Mouse (Mus musculus): ENCODE data around the gene Taok1.
A peak's percentile ranks its signal among the peaks of the same experiment; 100 is the strongest.

The Taok1 gene

DNA sequence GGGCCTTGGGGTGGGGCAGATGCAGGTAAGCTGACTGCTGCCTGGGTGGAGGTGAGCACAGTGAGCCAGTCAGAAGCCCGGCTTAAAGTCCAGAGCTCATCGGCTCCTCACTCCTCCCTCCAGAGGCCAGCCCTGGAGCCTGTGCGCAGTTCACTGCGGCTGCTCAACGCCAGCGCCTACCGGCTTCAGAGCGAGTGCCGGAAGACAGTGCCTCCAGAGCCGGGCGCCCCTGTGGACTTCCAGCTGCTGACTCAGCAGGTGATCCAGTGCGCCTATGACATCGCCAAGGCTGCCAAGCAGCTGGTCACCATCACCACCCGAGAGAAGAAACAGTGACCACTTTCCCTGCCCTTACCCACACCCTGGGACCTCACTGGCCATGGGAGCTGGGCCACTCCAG, 101.3 kb downstream of the Taok1 start:
- H3K36me3 ChIP-seq (ENCODE audit: control insufficient read depth, insufficient read depth, low read length, poor library complexity, severe bottlenecking): peaks cover 2% of the 10 kb centered on the region
- no peaks in the 10 kb centered on the region for H3K27me3 ChIP-seq (ENCODE audit: control insufficient read depth, insufficient read depth, low read length, poor library complexity, severe bottlenecking)
- no peak for DNase-seq (ENCODE audit: low read depth, low spot score)

DNA sequence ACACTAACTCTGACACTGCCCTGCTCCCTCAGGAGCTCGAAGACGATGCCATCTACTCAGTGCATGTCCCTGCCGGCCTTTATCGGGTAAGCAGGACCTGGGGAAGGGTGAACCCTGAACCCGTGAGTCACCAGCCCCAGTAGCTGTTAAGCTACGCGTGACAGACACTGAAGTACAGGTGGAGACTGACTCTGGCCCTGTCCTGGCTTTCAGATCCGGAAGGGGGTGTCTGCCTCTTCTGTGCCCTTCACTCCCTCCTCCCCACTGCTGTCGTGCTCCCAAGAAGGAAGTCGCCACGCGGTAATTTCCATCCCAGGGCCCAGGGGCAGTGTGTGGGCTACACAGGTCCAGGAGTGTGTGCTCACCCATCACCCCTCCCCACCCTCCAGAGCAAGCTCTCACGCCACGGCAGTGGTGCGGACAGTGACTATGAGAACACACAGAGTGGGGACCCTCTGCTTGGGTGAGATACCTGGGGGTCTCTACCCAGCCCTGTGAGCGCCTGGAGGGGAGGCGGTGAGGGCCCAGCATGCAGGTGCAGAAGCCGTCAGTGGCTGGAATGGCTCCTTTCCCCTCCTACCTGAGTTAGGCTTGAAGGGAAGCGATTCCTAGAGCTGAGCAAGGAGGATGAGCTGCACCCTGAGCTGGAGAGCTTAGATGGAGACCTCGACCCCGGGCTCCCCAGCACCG, 102.2 kb downstream of the Taok1 start:
- no peak for DNase-seq (ENCODE audit: low read depth, low spot score)
- Histone ChIP-seq H3K27me3 (ENCODE audit: control insufficient read depth, insufficient read depth, low read length, poor library complexity, severe bottlenecking) (no peaks in the 10 kb centered on the region), H3K36me3 (ENCODE audit: control insufficient read depth, insufficient read depth, low read length, poor library complexity, severe bottlenecking) (peaks cover 2% of the 10 kb centered on the region)

DNA sequence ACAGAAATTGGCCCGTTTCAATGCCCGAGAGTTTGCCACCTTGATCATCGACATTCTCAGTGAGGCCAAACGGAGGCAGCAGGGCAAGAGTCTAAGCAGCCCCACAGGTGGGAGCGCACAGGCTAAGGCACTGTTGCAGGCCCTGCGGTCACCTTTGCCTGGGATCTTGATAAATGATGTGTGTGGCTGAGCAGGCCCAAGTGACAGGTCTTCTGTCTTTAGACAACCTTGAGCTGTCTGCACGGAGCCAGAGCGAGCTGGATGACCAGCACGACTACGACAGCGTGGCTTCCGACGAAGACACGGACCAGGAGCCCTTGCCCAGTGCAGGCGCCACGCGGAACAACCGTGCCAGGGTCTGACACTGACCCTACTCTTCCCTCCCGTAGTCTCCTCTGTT, 103.2 kb downstream of the Taok1 start:
- Histone ChIP-seq H3K36me3 (ENCODE audit: control insufficient read depth, insufficient read depth, low read length, poor library complexity, severe bottlenecking) (peaks cover 2% of the 10 kb centered on the region), H3K27me3 (ENCODE audit: control insufficient read depth, insufficient read depth, low read length, poor library complexity, severe bottlenecking) (no peaks in the 10 kb centered on the region)
- DNase-seq (ENCODE audit: low read depth, low spot score): no peak

DNA sequence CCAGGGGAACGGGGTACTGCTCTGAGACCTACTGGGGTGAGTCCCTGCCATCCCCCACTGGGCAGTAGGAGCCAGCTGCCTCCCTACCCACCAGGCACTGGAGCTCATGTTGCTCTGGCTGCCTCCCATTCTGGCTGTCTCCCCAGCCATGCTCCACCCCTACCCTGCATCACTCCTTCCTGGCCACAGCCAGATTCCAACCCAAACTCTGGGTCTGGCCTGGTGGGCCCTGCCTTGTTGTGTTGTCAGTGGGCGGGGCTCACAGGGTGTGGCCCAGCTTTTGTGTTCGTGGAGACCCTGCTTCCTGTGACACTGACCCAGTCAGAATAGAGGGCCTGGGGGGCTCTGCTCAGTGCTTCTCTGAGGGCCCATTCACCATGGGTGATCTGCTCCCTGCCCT, 104.1 kb downstream of the Taok1 start:
- Histone ChIP-seq H3K27me3 (ENCODE audit: control insufficient read depth, insufficient read depth, low read length, poor library complexity, severe bottlenecking) (no peaks in the 10 kb centered on the region), H3K36me3 (ENCODE audit: control insufficient read depth, insufficient read depth, low read length, poor library complexity, severe bottlenecking) (peaks cover 2% of the 10 kb centered on the region)
- DNase-seq (ENCODE audit: low read depth, low spot score): no peak

DNA sequence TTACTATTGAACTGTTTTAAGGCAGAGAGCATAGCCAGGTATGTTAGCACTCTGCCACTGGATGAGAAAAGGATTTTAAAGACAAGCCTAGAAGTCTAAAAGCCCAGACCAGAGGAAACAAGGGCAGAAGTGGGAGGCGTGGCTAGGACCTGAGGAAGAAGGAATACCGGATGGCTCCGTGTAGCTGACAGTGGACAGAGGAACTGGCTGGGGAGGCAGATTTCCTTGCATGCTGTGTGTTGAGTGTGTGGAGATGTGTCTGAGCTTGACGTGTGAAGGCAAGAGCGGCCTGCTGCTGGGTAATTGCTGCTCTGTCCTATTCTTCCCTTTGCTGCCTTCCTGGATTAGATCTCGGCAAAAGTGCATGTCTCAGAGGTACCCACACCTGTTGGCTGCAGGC, 105.1 kb downstream of the Taok1 start:
- H3K27me3 ChIP-seq (ENCODE audit: control insufficient read depth, insufficient read depth, low read length, poor library complexity, severe bottlenecking): no peaks in the 10 kb centered on the region
- peaks cover 2% of the 10 kb centered on the region for H3K36me3 ChIP-seq (ENCODE audit: control insufficient read depth, insufficient read depth, low read length, poor library complexity, severe bottlenecking)
- no peak for DNase-seq (ENCODE audit: low read depth, low spot score)

DNA sequence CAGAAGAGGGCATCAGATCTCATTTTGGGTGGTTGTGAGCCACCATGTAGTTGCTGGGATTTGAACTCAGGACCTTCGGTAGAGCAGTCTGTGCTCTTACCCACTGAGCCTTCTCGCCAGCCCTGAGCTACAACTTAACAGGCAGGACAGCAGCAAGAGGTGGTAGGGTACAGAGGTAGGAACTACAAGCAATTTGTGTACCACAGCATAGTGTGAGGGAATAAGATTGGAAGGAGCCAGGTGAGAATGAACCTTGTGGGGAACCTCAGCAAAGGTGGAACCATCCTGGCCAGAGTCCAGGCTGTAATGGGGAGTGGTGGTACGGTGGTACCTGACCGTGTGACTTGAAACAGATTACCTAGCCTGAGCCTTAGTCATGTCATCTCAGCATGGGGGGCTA, 105.6 kb downstream of the Taok1 start:
- H3K27me3 ChIP-seq (ENCODE audit: control insufficient read depth, insufficient read depth, low read length, poor library complexity, severe bottlenecking): no peaks in the 10 kb centered on the region
- H3K36me3 ChIP-seq (ENCODE audit: control insufficient read depth, insufficient read depth, low read length, poor library complexity, severe bottlenecking): peaks cover 2% of the 10 kb centered on the region
- no peak for DNase-seq (ENCODE audit: low read depth, low spot score)

DNA sequence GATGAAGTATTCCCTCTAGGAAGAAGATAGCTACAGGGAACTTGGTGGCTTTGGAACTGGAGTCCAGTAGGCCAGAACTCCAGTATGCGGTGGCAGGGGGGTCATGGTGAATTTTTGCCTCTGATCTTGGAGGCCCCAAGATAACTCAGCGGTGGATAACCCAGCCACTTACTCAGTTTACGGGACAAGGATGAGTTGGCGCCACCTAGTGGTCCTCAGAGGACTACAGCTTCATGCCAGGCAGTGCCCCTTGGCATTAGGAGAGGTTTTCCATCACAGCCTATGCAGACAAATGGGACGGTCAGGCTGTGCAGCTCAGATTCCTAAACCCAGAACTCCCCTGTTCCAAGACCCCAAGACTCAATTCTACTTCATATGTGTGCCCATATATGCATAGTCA, 106.2 kb downstream of the Taok1 start:
- peaks cover 2% of the 10 kb centered on the region for H3K36me3 ChIP-seq (ENCODE audit: control insufficient read depth, insufficient read depth, low read length, poor library complexity, severe bottlenecking)
- DNase-seq (ENCODE audit: low read depth, low spot score): peak; percentile 88
- no peaks in the 10 kb centered on the region for H3K27me3 ChIP-seq (ENCODE audit: control insufficient read depth, insufficient read depth, low read length, poor library complexity, severe bottlenecking)

DNA sequence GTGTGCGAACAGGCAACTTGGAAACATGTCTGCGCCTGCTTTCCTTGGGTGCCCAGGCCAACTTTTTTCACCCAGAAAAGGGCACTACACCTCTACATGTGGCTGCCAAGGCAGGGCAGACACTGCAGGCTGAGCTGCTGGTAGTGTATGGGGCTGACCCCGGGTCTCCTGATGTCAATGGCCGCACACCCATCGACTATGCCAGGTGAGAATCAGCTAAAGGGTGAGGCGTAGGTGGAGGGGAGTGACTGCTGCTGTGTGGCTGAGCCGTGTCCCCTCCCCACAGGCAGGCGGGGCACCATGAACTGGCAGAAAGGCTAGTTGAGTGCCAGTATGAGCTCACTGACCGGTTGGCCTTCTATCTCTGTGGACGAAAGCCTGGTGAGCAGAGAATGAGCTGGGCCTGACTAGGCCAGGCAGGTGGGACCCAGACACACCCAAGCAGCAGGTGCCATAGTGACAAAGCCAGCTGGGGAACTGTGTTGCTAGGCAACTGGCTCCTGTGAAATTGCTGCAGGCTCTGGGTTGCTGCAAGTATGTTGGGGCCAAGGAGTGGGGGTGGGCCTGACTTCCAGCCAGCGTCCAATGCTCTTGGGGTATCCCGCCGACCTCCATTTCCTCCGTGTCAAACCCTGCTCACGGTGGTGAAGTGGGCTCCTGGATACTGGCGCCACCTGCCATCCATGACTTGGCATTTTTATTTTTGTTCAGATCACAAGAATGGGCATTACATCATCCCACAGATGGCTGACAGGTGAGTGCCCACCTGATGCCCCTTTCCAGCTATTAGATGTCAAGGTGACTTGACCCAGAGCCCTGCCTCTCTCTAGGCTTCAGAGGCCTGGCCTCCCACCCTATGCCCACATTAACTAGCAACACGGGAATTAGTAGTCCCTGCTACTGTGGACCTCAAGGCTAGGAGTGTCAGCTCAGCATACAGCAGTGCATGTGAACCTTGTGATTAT, 107.0 kb downstream of the Taok1 start:
- peaks cover 2% of the 10 kb centered on the region for H3K36me3 ChIP-seq (ENCODE audit: control insufficient read depth, insufficient read depth, low read length, poor library complexity, severe bottlenecking)
- no peak for DNase-seq (ENCODE audit: low read depth, low spot score)
- no peaks in the 10 kb centered on the region for H3K27me3 ChIP-seq (ENCODE audit: control insufficient read depth, insufficient read depth, low read length, poor library complexity, severe bottlenecking)

DNA sequence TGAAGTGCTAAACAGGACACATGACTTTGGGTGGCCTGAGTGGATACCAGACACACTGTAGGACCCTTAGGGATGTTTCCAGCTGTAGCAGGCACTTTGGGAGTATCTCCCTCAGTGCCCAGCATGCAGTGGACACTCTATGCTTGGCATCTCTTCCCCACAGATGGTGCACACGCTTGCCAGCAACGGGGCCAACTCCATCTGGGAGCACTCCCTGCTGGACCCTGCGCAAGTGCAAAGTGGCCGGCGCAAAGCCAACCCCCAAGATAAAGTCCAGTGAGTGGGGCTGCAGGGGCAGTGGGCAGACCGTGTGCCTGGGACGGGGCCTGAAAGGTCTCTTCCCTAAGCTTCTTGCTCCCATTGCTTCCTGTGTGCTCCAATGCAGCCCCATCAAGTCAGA, 108.3 kb downstream of the Taok1 start:
- no peaks in the 10 kb centered on the region; the same call in 1 of the 2 replicates for H3K36me3 ChIP-seq (ENCODE audit: control insufficient read depth, insufficient read depth, low read length, poor library complexity, severe bottlenecking)
- no peak for DNase-seq (ENCODE audit: low read depth, low spot score)
- no peaks in the 10 kb centered on the region for H3K27me3 ChIP-seq (ENCODE audit: control insufficient read depth, insufficient read depth, low read length, poor library complexity, severe bottlenecking)

DNA sequence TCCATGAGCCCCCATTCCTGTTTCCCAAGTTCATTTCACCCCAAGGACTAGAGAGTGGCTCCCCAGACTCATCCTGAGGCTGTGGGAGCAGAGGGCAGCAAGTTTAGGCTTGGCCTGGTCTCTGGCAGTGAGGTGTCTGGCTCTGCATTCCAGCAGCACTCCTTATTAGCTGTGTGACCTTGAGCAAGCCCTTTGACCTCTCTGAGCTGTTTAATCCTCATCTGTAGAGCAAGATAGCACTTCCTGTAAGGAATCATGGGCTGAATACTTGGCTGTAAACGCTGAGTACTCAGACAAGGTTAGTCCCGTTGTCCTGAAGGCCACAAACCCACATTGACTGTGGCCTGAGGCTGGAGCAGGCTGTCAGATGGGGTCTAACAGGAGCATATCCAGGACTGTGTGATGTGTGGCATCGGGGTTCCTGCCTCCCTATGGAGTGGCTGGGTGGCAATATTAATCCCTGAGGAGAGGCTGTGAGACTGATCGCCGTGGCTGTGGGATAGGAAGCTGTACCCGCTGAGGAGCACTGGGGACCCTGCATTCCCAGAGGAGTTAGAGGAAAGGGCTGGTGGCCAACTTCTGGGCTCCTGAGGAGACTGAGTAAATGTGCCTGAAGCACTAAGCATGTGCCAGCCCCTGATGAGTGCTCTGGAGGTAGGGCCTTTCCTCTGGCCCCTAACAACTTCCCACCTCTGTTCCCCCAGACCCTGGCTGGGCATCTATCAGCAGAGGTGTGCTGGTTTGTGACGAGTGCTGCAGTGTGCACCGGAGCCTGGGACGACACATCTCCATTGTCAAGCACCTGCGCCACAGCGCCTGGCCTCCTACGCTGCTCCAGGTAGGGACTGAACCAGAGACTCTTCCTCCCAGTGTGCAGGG, 109.1 kb downstream of the Taok1 start:
- DNase-seq (ENCODE audit: low read depth, low spot score): no peak
- Histone ChIP-seq H3K27me3 (ENCODE audit: control insufficient read depth, insufficient read depth, low read length, poor library complexity, severe bottlenecking) (no peaks in the 10 kb centered on the region), H3K36me3 (ENCODE audit: control insufficient read depth, insufficient read depth, low read length, poor library complexity, severe bottlenecking) (no peaks in the 10 kb centered on the region; the same call in 1 of the 2 replicates)

DNA sequence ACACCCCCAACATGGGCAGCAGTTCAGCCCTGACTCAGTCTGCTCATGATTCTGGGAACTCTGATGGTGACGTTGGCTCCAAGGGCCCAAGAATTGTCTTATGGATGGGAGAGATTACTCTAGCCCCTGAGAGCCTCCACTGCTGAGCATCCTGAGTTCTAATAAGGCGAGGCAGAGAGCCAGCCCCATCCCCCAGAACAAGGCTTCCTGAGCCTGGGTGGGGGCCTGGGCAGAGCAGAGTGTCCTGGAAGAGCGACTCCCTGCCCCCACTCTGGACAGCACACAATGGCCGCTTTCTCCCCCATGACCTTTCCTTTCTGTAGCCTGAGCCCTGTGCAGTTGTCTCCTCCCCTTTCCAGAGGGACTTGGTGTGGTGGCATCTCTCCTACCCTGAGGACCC, 109.8 kb downstream of the Taok1 start:
- Histone ChIP-seq H3K27me3 (ENCODE audit: control insufficient read depth, insufficient read depth, low read length, poor library complexity, severe bottlenecking) (no peaks in the 10 kb centered on the region), H3K36me3 (ENCODE audit: control insufficient read depth, insufficient read depth, low read length, poor library complexity, severe bottlenecking) (no peaks in the 10 kb centered on the region; the same call in 1 of the 2 replicates)
- no peak for DNase-seq (ENCODE audit: low read depth, low spot score)

DNA sequence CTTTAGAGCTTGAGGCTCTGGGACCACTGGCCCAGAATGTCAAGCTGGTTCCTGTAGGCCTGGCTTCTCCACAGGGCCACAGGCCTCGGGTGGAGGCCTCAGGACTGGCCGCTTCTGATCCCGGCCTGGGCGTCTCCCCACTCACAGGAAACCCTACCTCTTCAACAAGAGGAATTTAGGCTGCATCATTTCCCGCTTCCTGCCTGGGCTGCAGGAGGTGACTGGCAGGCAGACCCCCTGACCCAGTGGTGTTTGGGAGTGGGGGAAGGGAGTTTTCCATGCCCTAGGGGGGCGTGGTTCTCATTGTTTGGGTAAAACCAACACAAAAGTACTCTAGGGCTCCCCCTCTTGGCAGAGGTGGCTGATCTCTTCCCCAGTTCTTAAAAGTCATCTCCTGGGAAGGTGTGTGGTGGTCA, 110.3 kb downstream of the Taok1 start:
- no peaks in the 10 kb centered on the region for H3K27me3 ChIP-seq (ENCODE audit: control insufficient read depth, insufficient read depth, low read length, poor library complexity, severe bottlenecking)
- no peaks in the 10 kb centered on the region; the same call in 1 of the 2 replicates for H3K36me3 ChIP-seq (ENCODE audit: control insufficient read depth, insufficient read depth, low read length, poor library complexity, severe bottlenecking)
- DNase-seq (ENCODE audit: low read depth, low spot score): peak; percentile 75

DNA sequence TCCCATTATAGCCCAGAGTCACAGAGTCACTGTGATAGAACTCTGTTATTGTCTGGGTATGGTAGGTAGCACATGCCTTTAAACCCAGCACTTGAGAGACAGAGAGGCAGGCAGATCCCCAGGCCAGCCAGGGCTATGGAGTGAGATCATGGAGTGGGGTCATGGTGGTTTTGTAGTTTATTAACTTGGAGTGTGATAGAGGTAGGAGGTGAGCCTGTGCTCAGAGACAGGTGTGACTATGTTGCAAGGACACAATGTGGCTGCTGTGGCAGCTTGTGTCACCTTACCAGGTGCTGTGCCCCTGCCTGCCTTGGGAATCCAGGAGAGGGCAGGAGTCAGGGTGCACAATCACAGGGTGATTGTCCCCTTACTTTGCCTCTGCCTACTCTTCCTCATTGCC, 112.1 kb downstream of the Taok1 start:
- no peak for DNase-seq (ENCODE audit: low read depth, low spot score)
- Histone ChIP-seq H3K27me3 (ENCODE audit: control insufficient read depth, insufficient read depth, low read length, poor library complexity, severe bottlenecking) (no peaks in the 10 kb centered on the region), H3K36me3 (ENCODE audit: control insufficient read depth, insufficient read depth, low read length, poor library complexity, severe bottlenecking) (no peaks in the 10 kb centered on the region; the same call in 1 of the 2 replicates)

DNA sequence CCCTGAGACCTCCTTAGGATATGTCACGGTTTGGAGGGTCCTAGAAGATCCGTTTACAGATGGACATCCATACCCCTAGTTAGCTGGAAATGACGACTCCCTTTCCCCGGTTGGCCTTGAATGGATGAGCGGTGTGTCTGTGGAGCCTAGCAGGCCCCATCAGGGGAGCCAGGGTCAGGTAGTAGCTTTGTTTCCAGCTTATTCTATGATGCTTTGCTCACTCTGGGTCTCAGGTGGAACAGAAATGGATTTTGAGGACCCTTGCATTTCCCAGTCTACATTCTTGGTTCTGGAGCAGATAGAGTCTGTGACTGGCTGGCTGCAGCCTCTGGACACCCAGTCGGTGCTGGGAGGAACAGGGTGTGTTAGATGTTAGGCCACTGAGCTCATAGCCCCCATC, 112.8 kb downstream of the Taok1 start:
- Histone ChIP-seq H3K36me3 (ENCODE audit: control insufficient read depth, insufficient read depth, low read length, poor library complexity, severe bottlenecking) (no peaks in the 10 kb centered on the region), H3K27me3 (ENCODE audit: control insufficient read depth, insufficient read depth, low read length, poor library complexity, severe bottlenecking) (0 out of 2 replicates have a peak, but pooled peaks cover under 1% of the 10 kb centered on the region)
- no peak for DNase-seq (ENCODE audit: low read depth, low spot score)
